Mouse (Mus musculus) lung, embryonic 15.5 days (tissue): ENCODE results near the gene Tlr6. TPM values are rescaled to one million over a fixed set of nuclear protein-coding genes. Genes with fewer than 3 reads are reported as not detected.

ENCODE experiments used
- ATAC-seq: fragments of 200-750 bp; cut with Nextera tagmentation; 2 replicates; pipeline ENCODE4 v1.8.0; 2017; ENCODE audit warnings: moderate number of reproducible peaks, borderline replicate concordance; ENCODE audit not compliant: low FRiP score, low TSS enrichment; ENCODE audit errors: extremely low read depth
- H3K27ac ChIP-seq: fragments of 300-500 bp; sonication (generic); 2 replicates; pipeline ENCODE4 v1.5.1; 2015; ENCODE audit warnings: moderate library complexity, mild to moderate bottlenecking, inconsistent platforms
- H3K27me3 ChIP-seq: fragments of 300-500 bp; sonication (generic); 2 replicates; pipeline ENCODE4 v1.6.1; 2015; ENCODE audit warnings: inconsistent platforms
- H3K36me3 ChIP-seq: fragments of 300-500 bp; sonication (generic); 2 replicates; pipeline ENCODE4 v1.6.1; 2015; ENCODE audit warnings: inconsistent platforms
- H3K4me1 ChIP-seq: fragments of 300-500 bp; sonication (generic); 2 replicates; pipeline ENCODE4 v1.6.1; 2015; ENCODE audit warnings: inconsistent platforms
- H3K4me2 ChIP-seq: fragments of 300-500 bp; sonication (generic); 2 replicates; pipeline ENCODE4 v1.6.1; 2015; ENCODE audit warnings: inconsistent platforms, mild to moderate bottlenecking, moderate library complexity
- H3K4me3 ChIP-seq: fragments of 300-500 bp; sonication (generic); 2 replicates; pipeline ENCODE4 v1.5.1; 2015; ENCODE audit warnings: mild to moderate bottlenecking, inconsistent platforms
- H3K9ac ChIP-seq: fragments of 300-500 bp; sonication (generic); 2 replicates; pipeline ENCODE4 v1.6.1; 2015; ENCODE audit warnings: inconsistent platforms
- H3K9me3 ChIP-seq: fragments of 300-500 bp; sonication (generic); 2 replicates; pipeline ENCODE4 v1.6.1; 2016; ENCODE audit warnings: inconsistent platforms
- WGBS: fragments of 180-500 bp; shearing (Covaris S2); methylation state at CpG from one replicate; pipeline ENCODE4 v1.1.7; 2015; 5-methylcytosine and 5-hydroxymethylcytosine counted together
- microRNA counts: library from miRNA; unstranded; fragments of <30 nt; microRNA quantifications from one replicate; lab custom pipeline; 2016
- microRNA-seq: library from miRNA; unstranded; fragments of <30 nt; microRNA quantifications from one replicate; pipeline ENCODE4, GENCODE M21; 2016
- polyA plus RNA-seq: library from polyadenylated mRNA; unstranded; fragments of >200 nt; fragmentation: Nextera tagmentation; extraction: Ambion mirVana; gene quantifications from 2 replicates; pipeline ENCODE4 v1.2.1, GENCODE M21; 2015

The Tlr6 gene
- polyA plus RNA-seq, 1 experiment from 2014 or later: 0.86 TPM

- Histone ChIP-seq H3K9ac (no peak overlapping the region), H3K4me1 (no peaks in the 10 kb centered on the region), H3K9me3 (no peaks in the 10 kb centered on the region), H3K4me3 (no peak overlapping the region), H3K27me3 (no peaks in the 10 kb centered on the region), H3K4me2 (no peak overlapping the region), H3K27ac (no peak overlapping the region), H3K36me3 (no peaks in the 10 kb centered on the region)
- WGBS: 90% methylated on average over 6 of the region's 6 CpGs
- ATAC-seq: no peak
Measured at GRCm38 (mm10) chr5:64918616-64919597, 41.0 kb downstream of the Tlr6 start.

GRCm38 (mm10) chr5:64917721-64918120 is 42.2 kb downstream of the Tlr6 start:
- H3K9me3 ChIP-seq: no peaks in the 10 kb centered on the region
- no peak overlapping the region for H3K27ac ChIP-seq
- WGBS: 91% methylated on average over 11 of the region's 11 CpGs
- no peaks in the 10 kb centered on the region for H3K4me1 ChIP-seq
- ATAC-seq: no peak
- H3K36me3 ChIP-seq: no peaks in the 10 kb centered on the region
- H3K4me2 ChIP-seq: no peak overlapping the region
- H3K4me3 ChIP-seq: no peak overlapping the region
- no peaks in the 10 kb centered on the region for H3K27me3 ChIP-seq
- no peak overlapping the region for H3K9ac ChIP-seq

DNA sequence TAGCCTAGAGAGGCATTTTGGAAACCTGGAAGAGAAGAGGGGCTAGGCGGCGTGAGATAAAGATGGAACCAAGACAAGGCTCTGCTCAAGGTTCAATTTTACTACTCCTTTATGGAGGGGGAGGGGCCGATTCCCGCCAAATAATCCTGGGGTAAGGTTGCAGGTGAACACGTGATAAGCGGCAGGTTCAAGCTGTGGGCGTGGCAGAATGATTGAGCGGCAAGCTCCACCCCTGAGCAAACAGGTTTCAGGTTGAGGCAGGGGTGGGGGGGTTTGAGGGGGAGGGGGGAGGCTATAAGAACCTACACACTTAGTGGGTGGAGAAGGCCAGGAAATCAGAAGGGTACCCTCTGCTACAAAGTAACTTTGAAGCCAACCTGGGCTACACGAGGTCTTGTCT is 42.7 kb downstream of the Tlr6 start:
- Histone ChIP-seq H3K27ac (no peak overlapping the region), H3K9ac (no peak overlapping the region), H3K36me3 (no peaks in the 10 kb centered on the region), H3K9me3 (no peaks in the 10 kb centered on the region), H3K4me3 (no peak overlapping the region), H3K4me2 (no peak overlapping the region), H3K4me1 (no peaks in the 10 kb centered on the region), H3K27me3 (no peaks in the 10 kb centered on the region)
- WGBS: 94% methylated on average over 9 of the region's 9 CpGs
- ATAC-seq: no peak

DNA sequence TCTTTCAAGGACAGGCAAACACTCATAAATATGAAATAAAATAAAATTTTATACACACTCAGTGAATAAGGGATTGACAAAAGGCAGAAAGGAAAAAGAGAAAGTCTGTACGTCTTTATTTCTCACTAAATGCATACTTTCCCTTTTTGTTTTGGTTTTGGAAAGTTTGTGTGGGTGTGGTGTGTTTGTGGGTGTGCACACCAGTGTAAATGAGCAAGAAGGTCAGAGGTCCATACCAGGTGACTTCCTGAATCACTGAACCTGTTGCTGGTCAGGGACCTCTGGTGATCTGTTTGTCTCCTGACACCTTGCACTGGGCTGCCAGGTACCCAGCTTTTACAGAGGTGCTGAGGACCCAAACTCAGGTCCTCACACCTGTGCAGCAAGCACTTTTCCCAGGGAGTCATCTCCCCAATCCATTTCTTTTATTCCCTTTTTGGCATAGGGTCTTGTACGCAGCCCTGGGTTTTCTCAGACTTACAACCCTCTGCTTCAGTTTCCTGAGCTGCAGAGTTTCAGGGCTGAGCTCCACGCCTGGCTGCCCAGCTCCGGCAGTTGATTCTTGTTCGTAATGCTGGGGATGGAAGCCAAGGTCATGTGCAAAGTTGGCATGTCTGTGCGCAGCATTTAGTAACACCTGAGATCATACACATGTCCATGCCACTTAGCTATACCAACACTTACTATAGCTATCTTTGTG is 51.2 kb downstream of the Tlr6 start:
- H3K4me2 ChIP-seq: no peak overlapping the region
- no peak for ATAC-seq
- H3K4me3 ChIP-seq: no peak overlapping the region
- H3K9me3 ChIP-seq: no peaks in the 10 kb centered on the region
- whole genome bisulfite sequencing: 57% methylated on average over 6 of the region's 6 CpGs
- H3K27me3 ChIP-seq: no peaks in the 10 kb centered on the region
- no peak overlapping the region for H3K27ac ChIP-seq
- H3K9ac ChIP-seq: no peak overlapping the region
- H3K36me3 ChIP-seq: no peaks in the 10 kb centered on the region
- H3K4me1 ChIP-seq: no peaks in the 10 kb centered on the region

- Histone ChIP-seq H3K36me3 (no peaks in the 10 kb centered on the region), H3K4me3 (no peak overlapping the region), H3K4me2 (no peak overlapping the region), H3K4me1 (no peaks in the 10 kb centered on the region), H3K9ac (no peak overlapping the region), H3K27me3 (no peaks in the 10 kb centered on the region), H3K27ac (no peak overlapping the region), H3K9me3 (no peaks in the 10 kb centered on the region)
- ATAC-seq: no peak
- WGBS: 63% methylated on average over 5 of the region's 5 CpGs
Measured at GRCm38 (mm10) chr5:64907906-64908305, 52.0 kb downstream of the Tlr6 start.

DNA sequence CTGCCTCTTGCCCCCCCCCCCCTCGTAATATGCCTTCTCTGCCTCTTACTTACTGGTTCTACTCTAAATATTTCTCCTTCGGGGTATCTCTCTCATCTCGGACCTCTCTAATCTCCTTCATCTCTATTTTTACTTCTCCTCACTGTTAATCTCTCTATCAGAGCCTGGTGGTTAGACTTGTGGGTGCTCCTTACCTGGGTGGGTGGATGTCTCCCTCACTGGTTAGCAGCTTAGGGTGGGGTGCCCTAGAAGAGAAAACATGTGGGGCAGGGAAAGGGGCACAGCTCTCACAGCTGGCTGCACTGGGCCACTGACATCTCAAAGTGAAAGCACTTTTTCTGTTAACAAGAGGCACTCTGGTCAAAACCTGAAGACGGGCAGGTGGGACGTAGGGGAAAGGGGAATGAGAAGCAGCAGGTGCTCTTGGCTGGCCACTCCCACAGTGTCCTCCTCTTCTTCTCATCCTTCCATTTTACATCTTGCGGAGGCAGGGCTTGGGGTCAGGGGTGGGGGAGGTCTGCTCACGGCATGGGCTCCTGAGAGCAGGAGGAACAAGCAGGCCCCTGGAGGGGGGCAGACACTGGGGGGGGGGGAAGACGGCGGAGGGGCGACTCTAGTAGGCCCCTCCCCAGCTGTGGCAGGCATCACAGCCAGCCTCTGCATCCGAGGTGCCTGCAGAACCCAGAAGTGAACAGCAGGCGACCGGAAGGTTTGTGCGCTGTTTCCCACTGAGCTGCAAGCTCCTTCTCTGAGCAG is 54.2 kb downstream of the Tlr6 start:
- no peaks in the 10 kb centered on the region for H3K36me3 ChIP-seq
- H3K4me2 ChIP-seq: no peak overlapping the region
- H3K9me3 ChIP-seq: no peaks in the 10 kb centered on the region
- no peak overlapping the region for H3K4me3 ChIP-seq
- 55% methylated on average over 14 of the region's 14 CpGs for WGBS
- H3K9ac ChIP-seq: no peak overlapping the region
- H3K27me3 ChIP-seq: no peaks in the 10 kb centered on the region
- no peak for ATAC-seq
- H3K4me1 ChIP-seq: no peaks in the 10 kb centered on the region
- H3K27ac ChIP-seq: no peak overlapping the region

MicroRNAs encoded within 50 kb of the gene (microRNA counts, 519-probe panel; counts per million panel counts)
- microRNA mmu-miR-574-3p (lab: Ali Mortazavi, UCI) (2,733 counts per million, percentile 71 among the panel's probes with 10 or more counts), microRNA mmu-miR-574-5p (lab: Ali Mortazavi, UCI) (2,340 counts per million, percentile 37 among the panel's probes with 10 or more counts)

Small RNA genes lying within 50 kb of the gene (microRNA-seq; reads per million reads assigned to microRNA genes)
- 179 reads per million, percentile 58 among the genes with 10 or more reads in this experiment for gene Mir574

Other genes with a start within 250 kb of the Tlr6 start
- 67.2 and 68.7 TPM in 2 replicates for gene Klf3, start 156.7 kb downstream of the Tlr6 start, polyA plus RNA-seq
- 0.36 and 0.46 TPM in 2 replicates for gene Tlr1, start 26.5 kb downstream of the Tlr6 start, polyA plus RNA-seq
- gene Fam114a1, start 10.0 kb upstream of the Tlr6 start, polyA plus RNA-seq: 54.2 and 55.1 TPM in 2 replicates
- gene Tmem156, start 132.0 kb upstream of the Tlr6 start, polyA plus RNA-seq: 0.42 and 0.50 TPM in 2 replicates
- 26.8 and 28.6 TPM in 2 replicates for gene Klhl5, start 147.4 kb upstream of the Tlr6 start, polyA plus RNA-seq
- gene Wdr19, start 239.6 kb upstream of the Tlr6 start, polyA plus RNA-seq: 9.7 and 10.5 TPM in 2 replicates